Comparison of ENCODE assay signal across 8 mouse cellular contexts in the genomic region with DNA sequence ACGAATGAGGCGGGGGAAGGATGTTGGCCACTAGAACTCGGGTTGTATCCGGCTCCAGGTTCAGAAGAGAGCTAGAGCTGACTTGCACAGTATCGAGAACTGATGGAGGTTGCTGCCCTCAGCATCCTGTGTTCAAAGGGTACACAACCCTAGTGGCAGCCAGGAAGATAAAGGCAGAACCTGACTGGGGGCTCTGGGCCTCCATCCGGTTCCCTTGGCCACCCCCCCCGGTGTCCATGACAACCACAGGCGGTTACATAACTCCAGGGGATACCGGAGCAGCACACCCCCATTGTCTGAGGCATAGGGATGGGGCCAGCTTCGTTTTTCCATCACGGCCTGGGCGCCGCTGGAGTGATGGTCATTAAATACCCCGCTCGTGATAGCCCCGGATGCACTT. TPM values are rescaled to one million over a fixed set of nuclear protein-coding genes. Genes with fewer than 3 reads are reported as not detected.
A peak's percentile ranks its signal among the peaks of the same experiment; 100 is the strongest.
DNase-seq lines count a peak whose midpoint lies in the region; ATAC-seq and TF ChIP-seq lines count a peak whose summit lies in the region.

No protein-coding gene starts in this region.

- H3K27me3 ChIP-seq in cerebellum, adult 2 months (ENCODE audit: control insufficient read depth, insufficient read depth, low read length), result no peaks in the 10 kb centered on the region
- no peaks in the 10 kb centered on the region for H3K27me3 ChIP-seq in kidney, adult 2 months (replicated peaks; ENCODE audit: control insufficient read depth, insufficient read depth, low read length)
- H3K27me3 ChIP-seq in liver, postnatal 0 days (ENCODE audit: insufficient read depth, low read length), result no peaks in the 10 kb centered on the region
- H3K27me3 ChIP-seq in neural tube, embryonic 14.5 days (ENCODE audit: control insufficient read depth, insufficient read depth, low read length), result no peaks in the 10 kb centered on the region

- H3K9ac ChIP-seq in liver, postnatal 0 days (replicated peaks), result peak overlapping the region; percentile 77
- peak overlapping the region; percentile 82 for H3K9ac ChIP-seq in neural tube, embryonic 14.5 days (replicated peaks; ENCODE audit: low read depth, low read length)

- H3K4me3 ChIP-seq in cerebellum, adult 2 months (replicated peaks; ENCODE audit: insufficient read depth, low read depth, low read length), result peak overlapping the region; percentile 77
- H3K4me3 ChIP-seq in kidney, adult 2 months (ENCODE audit: insufficient read depth, low read depth, low read length), result peak overlapping the region; percentile 60
- peak overlapping the region; percentile 73 for H3K4me3 ChIP-seq in liver, postnatal 0 days (ENCODE audit: low read depth, low read length)
- peak overlapping the region; percentile 96 for H3K4me3 ChIP-seq in neural tube, embryonic 14.5 days (ENCODE audit: low read depth, low read length)

- H3K4me1 ChIP-seq in cerebellum, adult 2 months (ENCODE audit: control insufficient read depth, insufficient read depth, low read length), result peaks cover 28% of the 10 kb centered on the region
- peaks cover 14% of the 10 kb centered on the region; the same call in 1 of the 2 replicates for H3K4me1 ChIP-seq in kidney, adult 2 months (ENCODE audit: control insufficient read depth, insufficient read depth, low read length)
- peaks cover 25% of the 10 kb centered on the region for H3K4me1 ChIP-seq in liver, postnatal 0 days (ENCODE audit: insufficient read depth)
- peaks cover 34% of the 10 kb centered on the region for H3K4me1 ChIP-seq in neural tube, embryonic 14.5 days (ENCODE audit: control insufficient read depth, insufficient read depth, low read length)

- 3% methylated on average over 16 of the region's 16 CpGs for WGBS in cerebellum, adult 2 months
- WGBS in kidney, adult 2 months, result 11% methylated on average over 16 of the region's 16 CpGs
- WGBS in liver, postnatal 0 days (ENCODE audit: insufficient replicate concordance), result 6% methylated on average over 16 of the region's 16 CpGs
- WGBS in neural tube, embryonic 14.5 days, result 5% methylated on average over 16 of the region's 16 CpGs

- TF ChIP-seq EP300 in liver, postnatal 0 days (IDR thresholded peaks at IDR 0.05; ENCODE audit: low read depth), result no peak

- no peaks in the 10 kb centered on the region for H3K36me3 ChIP-seq in kidney, adult 2 months (ENCODE audit: control insufficient read depth, insufficient read depth, low read length)
- 0 out of 2 replicates have a peak, but pooled peaks cover 3% of the 10 kb centered on the region for H3K36me3 ChIP-seq in liver, postnatal 0 days (replicated peaks; ENCODE audit: insufficient read depth, low read length)
- peaks cover 20% of the 10 kb centered on the region; the same call in 1 of the 2 replicates for H3K36me3 ChIP-seq in neural tube, embryonic 14.5 days (ENCODE audit: control insufficient read depth, insufficient read depth, low read length)

- peak overlapping the region; percentile 99 for H3K4me2 ChIP-seq in liver, postnatal 0 days (ENCODE audit: low read depth, low read length)
- peak overlapping the region; percentile 71 for H3K4me2 ChIP-seq in neural tube, embryonic 14.5 days (ENCODE audit: low read depth, low read length)

- peak; percentile 27; the same call in 1 of the 2 replicates for TF ChIP-seq POLR2A in cerebellum, adult 2 months (IDR thresholded peaks at IDR 0.05; ENCODE audit: borderline replicate concordance, insufficient read depth, low read length)
- TF ChIP-seq POLR2A in kidney, adult 2 months (IDR thresholded peaks at IDR 0.05; ENCODE audit: low read depth, low read length), result no peak

- H3K9me3 ChIP-seq in liver, postnatal 0 days (ENCODE audit: low read length), result no peaks in the 10 kb centered on the region
- H3K9me3 ChIP-seq in neural tube, embryonic 14.5 days (ENCODE audit: control insufficient read depth, low read length), result no peaks in the 10 kb centered on the region

- TF ChIP-seq CTCF in cerebellum, adult 2 months (IDR thresholded peaks at IDR 0.05; ENCODE audit: borderline replicate concordance, insufficient read depth, low read depth, low read length), result no peak
- no peak for TF ChIP-seq CTCF in kidney, adult 2 months (conservative IDR thresholded peaks at IDR 0.05; ENCODE audit: insufficient read depth, insufficient read length, low read depth, low read length)
- no peak for TF ChIP-seq CTCF in liver, postnatal 0 days (IDR thresholded peaks at IDR 0.05; ENCODE audit: low read depth)

- peak; percentile 33 for DNase-seq in ovary, postnatal 36 days (ENCODE audit: low spot score)
- DNase-seq in ovary, postnatal 14 days (ENCODE audit: low spot score), result no peak
- peak; percentile 81 for DNase-seq in cerebellum, adult 2 months
- DNase-seq in kidney, adult 2 months, result peak; percentile 48
- peak; percentile 70 for DNase-seq in liver, postnatal 0 days
- DNase-seq in urinary bladder, postnatal 4 days (ENCODE audit: low spot score in 2 of 2), result no peak

- ATAC-seq in granulocyte monocyte progenitor cell, adult 5-6 weeks (replicated peaks; ENCODE audit: poor library complexity, severe bottlenecking), result peak; percentile 34
- ATAC-seq in liver, postnatal 0 days, result no peak
- peak; percentile 1; the same call in 1 of the 2 replicates for ATAC-seq in neural tube, embryonic 14.5 days (ENCODE audit: low read depth)

- H3K27ac ChIP-seq in cerebellum, adult 2 months (ENCODE audit: insufficient read depth, low read length), result peak overlapping the region; percentile 92
- no peak overlapping the region for H3K27ac ChIP-seq in kidney, adult 2 months (ENCODE audit: insufficient read depth, low read depth, low read length)
- no peak overlapping the region for H3K27ac ChIP-seq in liver, postnatal 0 days (ENCODE audit: low read depth)
- peak overlapping the region; percentile 73 for H3K27ac ChIP-seq in neural tube, embryonic 14.5 days (ENCODE audit: low read depth, low read length)

RNA-seq across cellular contexts. Expression of a gene that starts 0.7 kb away (rescaled TPM):
- polyA plus RNA-seq in cerebellum, adult 2 months (2012; rRNA removed), result 392 TPM in 2 replicates
- 1.6 and 7.4 TPM in 2 replicates for total RNA-seq in granulocyte monocyte progenitor cell, adult 5-6 weeks (2014; fragmentation: Nextera tagmentation)
- 4.7 and 5.4 TPM in 2 replicates for total RNA-seq in granulocyte monocyte progenitor cell, adult 5-6 weeks (2017)
- 29.8 and 38.3 TPM in 2 replicates for polyA plus RNA-seq in kidney, adult 2 months (2012; rRNA removed)
- polyA plus RNA-seq in liver, postnatal 0 days (2015; fragmentation: Nextera tagmentation; extraction: Ambion mirVana), result 4.5 and 5.0 TPM in 2 replicates
- 101 and 104 TPM in 2 replicates for polyA plus RNA-seq in neural tube, embryonic 14.5 days (2014; fragmentation: Nextera tagmentation; extraction: Ambion mirVana)

RNA-seq across cellular contexts. Expression of a gene that starts 2.0 kb away (rescaled TPM):
- 68.5 and 75.4 TPM in 2 replicates for polyA plus RNA-seq in cerebellum, adult 2 months (2012; rRNA removed)
- total RNA-seq in granulocyte monocyte progenitor cell, adult 5-6 weeks (2014; fragmentation: Nextera tagmentation), result 56.5 and 77.6 TPM in 2 replicates
- total RNA-seq in granulocyte monocyte progenitor cell, adult 5-6 weeks (2017), result 62.2 and 79.8 TPM in 2 replicates
- 168 and 186 TPM in 2 replicates for polyA plus RNA-seq in kidney, adult 2 months (2012; rRNA removed)
- 119 and 120 TPM in 2 replicates for polyA plus RNA-seq in liver, postnatal 0 days (2015; fragmentation: Nextera tagmentation; extraction: Ambion mirVana)
- polyA plus RNA-seq in neural tube, embryonic 14.5 days (2014; fragmentation: Nextera tagmentation; extraction: Ambion mirVana), result 186 and 189 TPM in 2 replicates

RNA-seq across cellular contexts. Expression of a gene that starts 6.2 kb away (rescaled TPM):
- polyA plus RNA-seq in cerebellum, adult 2 months (2012; rRNA removed), result 119 and 121 TPM in 2 replicates
- total RNA-seq in granulocyte monocyte progenitor cell, adult 5-6 weeks (2014; fragmentation: Nextera tagmentation), result 24.0 and 34.2 TPM in 2 replicates
- 16.9 and 20.3 TPM in 2 replicates for total RNA-seq in granulocyte monocyte progenitor cell, adult 5-6 weeks (2017)
- polyA plus RNA-seq in kidney, adult 2 months (2012; rRNA removed), result 61.5 and 62.6 TPM in 2 replicates
- polyA plus RNA-seq in liver, postnatal 0 days (2015; fragmentation: Nextera tagmentation; extraction: Ambion mirVana), result 30.3 and 31.0 TPM in 2 replicates
- polyA plus RNA-seq in neural tube, embryonic 14.5 days (2014; fragmentation: Nextera tagmentation; extraction: Ambion mirVana), result 236 and 251 TPM in 2 replicates

RNA-seq across cellular contexts. Expression of a gene that starts 23.0 kb away (rescaled TPM):
- polyA plus RNA-seq in cerebellum, adult 2 months (2012; rRNA removed), result 76.2 and 81.8 TPM in 2 replicates
- 0.43 and 2.5 TPM in 2 replicates for total RNA-seq in granulocyte monocyte progenitor cell, adult 5-6 weeks (2014; fragmentation: Nextera tagmentation)
- total RNA-seq in granulocyte monocyte progenitor cell, adult 5-6 weeks (2017), result 1.9 and 4.5 TPM in 2 replicates
- polyA plus RNA-seq in kidney, adult 2 months (2012; rRNA removed), result 12.6 and 15.2 TPM in 2 replicates
- 0.14 and 0.27 TPM in 2 replicates for polyA plus RNA-seq in liver, postnatal 0 days (2015; fragmentation: Nextera tagmentation; extraction: Ambion mirVana)
- polyA plus RNA-seq in neural tube, embryonic 14.5 days (2014; fragmentation: Nextera tagmentation; extraction: Ambion mirVana), result 6.9 and 8.4 TPM in 2 replicates

RNA-seq across cellular contexts. Expression of a gene that starts 25.1 kb away (rescaled TPM):
- polyA plus RNA-seq in cerebellum, adult 2 months (2012; rRNA removed), result 33.3 and 34.7 TPM in 2 replicates
- 3.5 and 12.4 TPM in 2 replicates for total RNA-seq in granulocyte monocyte progenitor cell, adult 5-6 weeks (2014; fragmentation: Nextera tagmentation)
- 13.5 and 21.5 TPM in 2 replicates for total RNA-seq in granulocyte monocyte progenitor cell, adult 5-6 weeks (2017)
- 20.2 and 25.0 TPM in 2 replicates for polyA plus RNA-seq in kidney, adult 2 months (2012; rRNA removed)
- 4.5 and 4.9 TPM in 2 replicates for polyA plus RNA-seq in liver, postnatal 0 days (2015; fragmentation: Nextera tagmentation; extraction: Ambion mirVana)
- polyA plus RNA-seq in neural tube, embryonic 14.5 days (2014; fragmentation: Nextera tagmentation; extraction: Ambion mirVana), result 5.5 and 5.9 TPM in 2 replicates

Comparison
In these comparisons a context has a peak if more than half of its experiments do, and no peak if none do; other contexts are left out.
1. DNase-seq: peak in ovary, postnatal 36 days (single experiment), cerebellum, adult 2 months (2 of 2), kidney, adult 2 months (single experiment) and liver, postnatal 0 days (single experiment); none in ovary, postnatal 14 days (single experiment) and urinary bladder, postnatal 4 days (0 of 2).
2. H3K27ac ChIP-seq: peak in cerebellum, adult 2 months (single experiment) and neural tube, embryonic 14.5 days (single experiment); none in kidney, adult 2 months (single experiment) and liver, postnatal 0 days (single experiment).
3. Peak in every context shown above with its lines, with median percentiles within 50 percentile points of each other: H3K4me3 ChIP-seq.